Mouse (Mus musculus): ENCODE measurements around the gene Apoa4.

The Apoa4 gene

GRCm38 (mm10) chr9:46240526-46241153 lies at the start of gene Apoa4:
Gene Apoa4 (plus strand): TSS chr9:46240696.
- no peak for DNase-seq

GRCm38 (mm10) chr9:46191234-46191633 lies 49.3 kb upstream of the Apoa4 start:
- DNase-seq: no peak

- DNase-seq: no peak
Observed at GRCm38 (mm10) chr9:46191644-46192043, 48.9 kb upstream of the Apoa4 start.

- no peak for DNase-seq
Observed at GRCm38 (mm10) chr9:46192642-46193041, 47.9 kb upstream of the Apoa4 start.

- DNase-seq: no peak
Observed at GRCm38 (mm10) chr9:46194809-46195208, 45.7 kb upstream of the Apoa4 start.

GRCm38 (mm10) chr9:46196699-46197169 lies 43.8 kb upstream of the Apoa4 start:
- DNase-seq: peak; percentile 35

GRCm38 (mm10) chr9:46198461-46198860 lies 42.0 kb upstream of the Apoa4 start:
- peak; percentile 69 for DNase-seq

- no peak for DNase-seq
Observed at GRCm38 (mm10) chr9:46198936-46199335, 41.6 kb upstream of the Apoa4 start.

GRCm38 (mm10) chr9:46199609-46200008 lies 40.9 kb upstream of the Apoa4 start:
- DNase-seq: no peak

GRCm38 (mm10) chr9:46206834-46207500 lies 33.5 kb upstream of the Apoa4 start:
- DNase-seq: no peak

- DNase-seq: no peak
Observed at GRCm38 (mm10) chr9:46207501-46207869, 33.0 kb upstream of the Apoa4 start.

GRCm38 (mm10) chr9:46208401-46208974 lies 32.0 kb upstream of the Apoa4 start:
- DNase-seq: no peak

- no peak for DNase-seq
Observed at GRCm38 (mm10) chr9:46210473-46210872, 30.0 kb upstream of the Apoa4 start.

GRCm38 (mm10) chr9:46214276-46214675 lies 26.2 kb upstream of the Apoa4 start:
- no peak for DNase-seq

- DNase-seq: no peak
Observed at GRCm38 (mm10) chr9:46214946-46215337, 25.6 kb upstream of the Apoa4 start.

- DNase-seq: peak; percentile 53
Observed at GRCm38 (mm10) chr9:46215338-46216322, 24.9 kb upstream of the Apoa4 start.

GRCm38 (mm10) chr9:46216744-46217470 lies 23.6 kb upstream of the Apoa4 start:
- no peak for DNase-seq

- no peak for DNase-seq
Observed at GRCm38 (mm10) chr9:46218176-46218575, 22.3 kb upstream of the Apoa4 start.

- DNase-seq: no peak
Observed at GRCm38 (mm10) chr9:46223090-46223489, 17.4 kb upstream of the Apoa4 start.

GRCm38 (mm10) chr9:46224101-46224500 lies 16.4 kb upstream of the Apoa4 start:
- DNase-seq: no peak

GRCm38 (mm10) chr9:46224945-46225660 lies 15.4 kb upstream of the Apoa4 start:
- no peak for DNase-seq
